Mouse (Mus musculus) lung, adult 18-20 months (tissue): ENCODE results near the gene Nrxn3.

Experiments
- DNase-seq, 2 experiments: peaks; one replicate each; pipeline ENCODE4 v3.0.0; 2022; ENCODE audit warnings: mixed read lengths in 2 of 2

The Nrxn3 gene

GRCm38 (mm10) chr12:89977479-89977878, 1254.8 kb downstream of the Nrxn3 start:
- DNase-seq: no peak

DNA sequence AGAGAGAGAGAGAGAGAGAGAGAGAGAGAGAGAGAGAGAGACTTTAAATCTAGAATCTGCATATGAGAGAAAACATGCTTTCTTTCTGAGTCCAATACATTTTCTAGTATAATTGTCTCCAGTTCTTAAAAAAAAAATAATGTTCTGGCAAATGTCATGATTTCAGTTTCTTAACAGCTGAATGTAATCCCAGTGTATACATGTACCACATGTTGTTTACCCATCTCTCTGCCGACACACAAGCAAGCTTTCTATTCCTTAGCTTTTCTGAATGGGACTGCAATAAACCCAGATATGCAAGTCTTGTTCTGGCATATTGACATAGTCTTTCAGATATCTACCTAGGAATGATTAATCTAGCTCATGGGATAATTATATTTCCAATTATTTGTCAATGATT, 1256.5 kb downstream of the Nrxn3 start:
- DNase-seq: no peak

DNA sequence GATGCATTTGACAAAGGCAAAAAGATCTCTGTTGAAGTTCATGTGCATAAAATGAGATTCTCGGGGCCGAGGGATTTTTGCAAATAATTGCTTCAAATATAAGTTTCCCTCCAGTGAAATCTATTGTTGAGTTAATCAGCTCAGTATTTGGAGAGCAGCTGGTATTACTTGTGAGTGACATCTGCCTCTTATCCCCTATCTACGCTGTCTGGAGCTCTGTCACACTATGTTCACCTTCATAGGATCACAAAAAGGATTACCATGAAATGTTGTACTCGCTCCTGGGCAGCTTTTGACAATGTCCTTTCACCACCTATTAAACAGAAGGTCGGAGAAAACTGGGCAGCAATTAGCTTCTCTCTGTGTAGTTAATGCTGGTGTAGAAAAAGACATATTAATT, 1259.8 kb downstream of the Nrxn3 start:
- no peak for DNase-seq

GRCm38 (mm10) chr12:89983399-89983798, 1260.7 kb downstream of the Nrxn3 start:
- DNase-seq: no peak

DNA sequence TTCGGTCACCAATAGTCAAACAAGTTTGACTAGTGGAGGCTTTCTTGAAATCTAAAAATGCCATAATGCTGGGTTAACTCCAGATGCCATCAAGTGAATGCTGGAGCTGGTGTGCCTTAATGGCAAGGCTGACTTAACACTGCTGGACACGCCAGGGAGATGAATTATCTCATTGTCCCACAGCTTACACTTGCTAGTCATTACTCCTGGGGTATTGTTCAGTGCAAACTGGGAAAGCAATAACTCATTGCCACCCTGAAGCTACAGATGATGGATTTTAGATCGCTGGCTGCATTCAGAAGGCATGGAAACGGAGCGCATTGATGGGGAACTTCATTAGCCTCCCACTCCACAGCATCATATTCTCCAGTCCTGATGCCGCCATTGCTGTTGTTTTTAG, 1263.5 kb downstream of the Nrxn3 start:
- no peak for DNase-seq

DNA sequence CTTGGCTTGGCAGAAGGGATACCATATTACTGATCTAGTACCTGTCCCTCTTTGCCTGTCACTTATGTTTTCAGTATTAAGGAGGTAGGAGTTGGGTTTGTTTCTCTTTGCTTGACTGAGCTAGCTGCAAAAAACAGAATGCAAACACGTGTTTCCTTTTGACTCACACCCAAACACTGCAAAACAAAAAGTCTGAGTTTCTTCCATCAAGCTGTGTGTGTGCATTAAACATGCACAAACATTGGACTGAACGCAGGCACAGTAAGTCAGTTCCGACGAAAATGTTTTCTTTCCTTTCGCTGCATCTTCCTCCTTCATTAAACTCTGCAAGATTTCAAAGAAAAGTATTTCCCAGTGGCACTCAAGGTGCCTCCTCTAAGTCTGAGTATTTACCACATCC, 1270.6 kb downstream of the Nrxn3 start:
- DNase-seq: no peak

DNA sequence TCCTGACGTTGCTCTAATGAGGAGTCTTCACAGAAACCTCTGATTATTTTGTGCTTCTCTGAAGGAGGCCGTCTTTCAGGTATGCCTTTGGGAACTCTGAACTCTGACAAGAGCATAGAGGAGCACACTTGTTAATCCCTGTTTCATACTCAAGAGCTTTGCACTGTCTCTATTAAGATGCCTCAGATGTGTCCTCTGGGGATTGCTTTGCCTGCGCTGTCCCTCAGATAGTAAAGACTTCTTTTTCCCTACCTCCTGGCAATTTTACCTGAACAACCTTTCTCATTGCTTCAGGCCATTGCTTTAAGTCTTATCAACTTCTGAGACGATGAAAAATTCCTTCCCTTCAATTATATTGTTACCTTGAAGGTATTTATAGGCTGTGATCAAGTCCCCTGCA, 1272.7 kb downstream of the Nrxn3 start:
- DNase-seq: no peak

- DNase-seq: no peak
Measured at GRCm38 (mm10) chr12:90010280-90010679, 1287.6 kb downstream of the Nrxn3 start.

GRCm38 (mm10) chr12:90013958-90014357, 1291.3 kb downstream of the Nrxn3 start:
- no peak for DNase-seq

DNA sequence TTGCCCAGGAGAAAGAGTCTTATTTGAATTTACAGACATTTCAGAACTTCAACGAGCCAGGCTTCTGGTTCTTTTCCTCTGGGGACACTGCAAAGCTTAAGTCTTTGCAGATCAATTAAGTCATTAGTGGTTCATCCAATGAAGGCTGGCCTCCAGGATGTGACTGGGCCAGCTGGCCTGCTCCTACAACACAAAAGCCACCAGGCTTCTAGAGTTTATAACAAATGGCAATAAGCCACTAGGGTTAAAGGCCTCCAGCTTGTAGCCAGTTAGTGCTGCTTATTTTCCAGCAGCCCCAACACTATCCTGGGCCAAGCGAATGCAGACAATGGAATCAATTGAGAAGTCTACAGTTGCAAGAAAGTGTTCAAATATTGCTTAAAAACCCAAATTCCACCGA, 1304.3 kb downstream of the Nrxn3 start:
- DNase-seq: no peak

GRCm38 (mm10) chr12:90041038-90041437, 1318.4 kb downstream of the Nrxn3 start:
- no peak for DNase-seq

- DNase-seq: no peak
Measured at GRCm38 (mm10) chr12:90056256-90056655, 1333.6 kb downstream of the Nrxn3 start.

GRCm38 (mm10) chr12:90059786-90060185, 1337.1 kb downstream of the Nrxn3 start:
- DNase-seq: no peak

DNA sequence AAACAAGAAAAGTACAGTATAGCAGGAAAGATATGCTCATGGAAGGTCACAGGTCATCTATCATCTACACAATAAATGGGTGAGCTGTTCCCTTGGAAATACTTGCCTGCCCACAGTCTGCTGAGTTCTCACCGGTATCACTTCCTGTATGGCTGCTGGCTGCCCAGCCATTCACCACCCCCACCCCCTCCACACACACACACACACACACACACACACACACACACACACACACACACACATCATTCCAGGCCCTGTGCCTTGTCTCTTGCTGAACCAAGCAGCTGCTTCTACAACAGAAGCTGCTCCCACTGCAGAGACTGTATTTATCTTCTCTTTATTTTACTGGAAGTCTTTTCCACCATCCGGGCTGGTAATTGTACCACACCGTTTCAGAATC, 1338.6 kb downstream of the Nrxn3 start:
- DNase-seq: no peak

GRCm38 (mm10) chr12:90062219-90062618, 1339.5 kb downstream of the Nrxn3 start:
- no peak for DNase-seq

DNA sequence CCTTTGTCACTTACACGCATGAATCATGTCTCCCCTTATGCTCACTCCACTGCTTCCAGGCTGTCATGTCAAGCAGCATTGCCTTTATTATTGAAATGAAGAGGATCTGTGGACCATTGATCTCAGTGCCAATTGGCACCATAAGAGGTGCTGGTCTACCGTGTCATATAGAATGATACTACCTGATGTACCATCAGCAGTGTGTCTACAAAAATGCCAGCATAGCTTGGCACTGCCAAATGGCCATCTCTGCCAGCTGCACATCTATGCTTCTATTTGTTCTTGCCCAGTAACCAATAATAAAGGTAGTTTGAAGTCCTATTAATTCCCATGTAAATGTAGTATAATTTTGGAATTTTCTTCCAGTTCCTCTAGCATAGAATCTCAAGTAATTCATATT, 1340.8 kb downstream of the Nrxn3 start:
- DNase-seq: no peak

DNA sequence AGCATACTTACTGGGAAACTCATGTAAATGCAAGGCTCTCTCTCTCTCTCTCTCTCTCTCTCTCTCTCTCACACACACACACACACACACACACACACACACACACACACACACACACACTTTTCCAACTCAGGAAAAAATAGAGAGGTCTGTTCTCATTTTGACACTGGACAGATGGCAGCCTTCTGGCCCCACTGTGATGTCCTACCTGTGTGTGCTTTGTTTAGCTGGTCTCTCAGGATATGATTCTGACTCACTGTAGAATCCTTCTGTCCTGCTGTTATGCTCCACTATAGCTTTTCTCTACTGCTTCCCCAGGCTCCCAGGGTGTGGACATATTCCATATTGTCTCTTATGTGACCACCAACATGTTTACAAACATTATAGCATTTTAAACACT, 1363.2 kb downstream of the Nrxn3 start:
- DNase-seq: no peak

DNA sequence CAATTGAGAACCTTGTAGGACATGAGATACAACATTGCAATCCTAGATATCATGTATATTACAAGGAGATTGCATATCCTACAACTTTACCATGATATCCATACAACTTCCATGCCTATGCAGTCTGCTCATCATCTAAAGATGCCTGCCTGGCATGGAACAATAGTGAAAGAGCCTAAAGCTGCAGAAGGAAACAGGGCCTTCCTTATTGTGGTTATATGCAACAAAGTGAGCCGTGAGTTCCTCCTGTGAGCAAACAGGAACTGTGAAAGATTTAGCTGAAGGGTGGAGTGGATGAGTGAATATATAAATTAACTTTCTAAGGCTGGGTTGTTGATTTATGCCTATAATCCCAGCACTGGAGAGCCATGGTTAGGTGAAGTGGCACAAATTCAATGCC, 1373.1 kb downstream of the Nrxn3 start:
- DNase-seq: no peak

GRCm38 (mm10) chr12:90113351-90113791, 1390.7 kb downstream of the Nrxn3 start:
- DNase-seq: no peak

GRCm38 (mm10) chr12:90131927-90132869, 1409.5 kb downstream of the Nrxn3 start:
- no peak for DNase-seq

DNA sequence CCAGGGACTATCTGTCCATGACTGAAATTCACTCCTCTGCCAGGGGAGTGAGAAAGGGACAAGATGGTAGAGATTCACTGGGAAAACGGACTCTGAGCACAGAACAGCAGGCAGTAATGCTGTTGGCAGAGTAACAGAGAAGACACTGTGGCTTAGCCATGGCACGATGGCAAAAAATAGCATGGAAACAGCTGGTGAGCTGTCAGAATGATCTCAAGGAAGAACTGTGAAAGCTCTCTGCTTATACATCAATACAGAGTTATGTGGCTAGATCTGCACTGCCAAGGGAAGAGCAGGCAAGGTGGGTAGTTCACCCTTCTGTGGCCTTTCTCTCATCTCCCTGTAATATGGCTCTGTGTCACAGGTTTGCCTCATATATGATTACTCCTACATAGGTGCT, 1419.3 kb downstream of the Nrxn3 start:
- no peak for DNase-seq

GRCm38 (mm10) chr12:90144247-90144646, 1421.6 kb downstream of the Nrxn3 start:
- DNase-seq: no peak

- no peak for DNase-seq
Measured at GRCm38 (mm10) chr12:90158131-90158772, 1435.6 kb downstream of the Nrxn3 start.

DNA sequence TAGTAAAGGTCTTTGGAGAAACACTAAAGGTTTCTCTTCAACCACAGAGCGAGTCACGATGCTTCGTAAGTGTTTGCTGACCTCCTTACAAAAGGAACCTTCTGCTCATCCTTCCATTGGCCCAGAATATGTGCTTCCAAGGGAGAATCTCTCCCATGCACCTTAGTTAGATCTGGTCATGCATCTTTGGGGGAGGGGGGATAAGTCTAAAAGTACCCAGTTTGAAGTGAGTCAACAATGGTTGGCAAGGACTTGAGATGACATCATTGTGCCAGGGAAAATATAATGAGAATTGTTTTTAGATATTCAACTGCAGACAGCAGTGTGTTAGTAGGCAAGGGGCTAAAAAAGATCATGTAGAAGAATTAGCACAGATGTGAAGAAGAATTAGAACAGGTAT, 1437.2 kb downstream of the Nrxn3 start:
- DNase-seq: no peak
